Mouse (Mus musculus) cerebellum, postnatal 10 days (tissue): Measurements from ENCODE around the gene Lbx1.

Experiments used
- DNase-seq, 2 experiments: peaks; one replicate each; pipeline ENCODE4 v3.0.0; 2021; ENCODE audit warnings: mixed read lengths in 2 of 2

Lbx1 gene

GRCm38 (mm10) chr19:45235766-45236362 lies at the start of gene Lbx1:
TSS of gene Lbx1 (minus strand) at chr19:45235812.
- peak; percentile 47 to 55 for DNase-seq

- peak; percentile 90 to 92 for DNase-seq
These were observed 47.7 kb upstream of the Lbx1 start for GRCm38 (mm10) chr19:45283302-45283701.

GRCm38 (mm10) chr19:45276196-45276595 lies 40.6 kb upstream of the Lbx1 start:
- peak; percentile 38 to 41 for DNase-seq

GRCm38 (mm10) chr19:45271986-45272385 lies 36.4 kb upstream of the Lbx1 start:
- no peak for DNase-seq

GRCm38 (mm10) chr19:45262995-45263394 lies 27.4 kb upstream of the Lbx1 start:
- DNase-seq: no peak

- DNase-seq: no peak
These were observed 22.1 kb upstream of the Lbx1 start for GRCm38 (mm10) chr19:45257414-45258326.

GRCm38 (mm10) chr19:45254806-45255205 lies 19.2 kb upstream of the Lbx1 start:
- no peak for DNase-seq

- DNase-seq: peak; percentile 48 to 68
These were observed 16.8 kb upstream of the Lbx1 start for GRCm38 (mm10) chr19:45252436-45252835.

- DNase-seq: peak; percentile 85 to 92
These were observed 13.1 kb upstream of the Lbx1 start for GRCm38 (mm10) chr19:45248691-45249090.

GRCm38 (mm10) chr19:45243918-45244700 lies 8.5 kb upstream of the Lbx1 start:
- peak; percentile 64 to 76 for DNase-seq

- DNase-seq: peak in 1 of 2 experiments; percentile 40
These were observed 7.6 kb upstream of the Lbx1 start for GRCm38 (mm10) chr19:45243264-45243602.

- DNase-seq: peak in 1 of 2 experiments; percentile 61
These were observed 7.0 kb upstream of the Lbx1 start for GRCm38 (mm10) chr19:45242348-45243263.

- peak in 1 of 2 experiments; percentile 50 for DNase-seq
These were observed 6.4 kb upstream of the Lbx1 start for GRCm38 (mm10) chr19:45242017-45242347.

GRCm38 (mm10) chr19:45240026-45240425 lies 4.4 kb upstream of the Lbx1 start:
- DNase-seq: peak in 1 of 2 experiments; percentile 37

- no peak for DNase-seq
These were observed 3.6 kb upstream of the Lbx1 start for GRCm38 (mm10) chr19:45239191-45239590.

- no peak for DNase-seq
These were observed 2.1 kb upstream of the Lbx1 start for GRCm38 (mm10) chr19:45237665-45238209.

- no peak for DNase-seq
These were observed 1.5 kb upstream of the Lbx1 start for GRCm38 (mm10) chr19:45237099-45237498.

GRCm38 (mm10) chr19:45236363-45236942 lies 841 bp upstream of the Lbx1 start:
- DNase-seq: peak; percentile 57 to 58

- peak; percentile 55 to 56 for DNase-seq
These were observed 276 bp downstream of the Lbx1 start for GRCm38 (mm10) chr19:45235331-45235741.

GRCm38 (mm10) chr19:45234771-45235231 lies 811 bp downstream of the Lbx1 start:
- DNase-seq: peak in 1 of 2 experiments; percentile 52

- peak in 1 of 2 experiments; percentile 55 for DNase-seq
These were observed 1.3 kb downstream of the Lbx1 start for GRCm38 (mm10) chr19:45234191-45234770.
